Mouse (Mus musculus) neural tube, embryonic 11.5 days (tissue): ENCODE results near the gene Elane. TPM values are rescaled to one million over a fixed set of nuclear protein-coding genes. Genes with fewer than 3 reads are reported as not detected.

Source experiments
- ATAC-seq: fragments of 200-750 bp; cut with Nextera tagmentation; 2 replicates; pipeline ENCODE4 v1.8.0; 2017; ENCODE audit warnings: moderate number of reproducible peaks, mild to moderate bottlenecking, moderate TSS enrichment, moderate library complexity; ENCODE audit not compliant: insufficient read depth, low FRiP score, low TSS enrichment
- DNase-seq: peaks from one replicate; pipeline ENCODE4 v3.0.0-alpha.2; 2015; ENCODE audit warnings: low spot score
- H3K27ac ChIP-seq: fragments of 300-500 bp; sonication (generic); 2 replicates; pipeline ENCODE4 v1.5.1; 2014; ENCODE audit warnings: low read depth, mild to moderate bottlenecking, low read length
- H3K27me3 ChIP-seq: fragments of 300-500 bp; sonication (generic); 2 replicates; pipeline ENCODE4 v1.6.1; 2014; ENCODE audit warnings: mild to moderate bottlenecking, low read length, mixed read lengths; ENCODE audit not compliant: control insufficient read depth, insufficient read depth
- H3K36me3 ChIP-seq: fragments of 300-500 bp; sonication (generic); 2 replicates; pipeline ENCODE4 v1.6.1; 2014; ENCODE audit warnings: mild to moderate bottlenecking, low read length, moderate library complexity, mixed read lengths; ENCODE audit not compliant: control insufficient read depth, insufficient read depth
- H3K4me1 ChIP-seq: fragments of 300-500 bp; sonication (generic); 2 replicates; pipeline ENCODE4 v1.6.1; 2014; ENCODE audit warnings: low read length, mixed read lengths; ENCODE audit not compliant: control insufficient read depth, insufficient read depth
- H3K4me2 ChIP-seq: fragments of 300-500 bp; sonication (generic); 2 replicates; pipeline ENCODE4 v1.6.1; 2014; ENCODE audit warnings: low read depth, mild to moderate bottlenecking, moderate library complexity
- H3K4me3 ChIP-seq: fragments of 300-500 bp; sonication (generic); 2 replicates; pipeline ENCODE4 v1.5.1; 2014; ENCODE audit warnings: low read depth, low read length
- H3K9ac ChIP-seq: fragments of 300-500 bp; sonication (generic); 2 replicates; pipeline ENCODE4 v1.6.1; 2014; ENCODE audit warnings: mild to moderate bottlenecking, low read length
- H3K9me3 ChIP-seq: fragments of 300-500 bp; sonication (generic); 2 replicates; pipeline ENCODE4 v1.6.1; 2016; ENCODE audit warnings: low read length; ENCODE audit not compliant: control insufficient read depth
- WGBS: fragments of 180-500 bp; shearing (Covaris S2); extraction: QIAGEN DNeasy Blood & Tissue Kit; methylation state at CpG from one replicate; pipeline ENCODE4 v1.1.7; 2014; 5-methylcytosine and 5-hydroxymethylcytosine counted together
- polyA plus RNA-seq: library from polyadenylated mRNA; unstranded; fragments of >200 nt; fragmentation: Nextera tagmentation; extraction: Ambion mirVana; gene quantifications from 2 replicates; pipeline ENCODE4 v1.2.1, GENCODE M21; 2014

Elane gene
- polyA plus RNA-seq, 1 experiment from 2014 or later: not detected

- ATAC-seq: no peak
- H3K9ac ChIP-seq: no peak overlapping the region
- no peaks in the 10 kb centered on the region for H3K27me3 ChIP-seq
- H3K9me3 ChIP-seq: no peaks in the 10 kb centered on the region
- WGBS: 82% methylated on average over 8 of the region's 8 CpGs
- H3K36me3 ChIP-seq: no peaks in the 10 kb centered on the region
- DNase-seq: no peak
- no peak overlapping the region for H3K4me2 ChIP-seq
- no peak overlapping the region for H3K27ac ChIP-seq
- no peak overlapping the region for H3K4me3 ChIP-seq
- peaks cover 20% of the 10 kb centered on the region for H3K4me1 ChIP-seq
These were observed 36.0 kb upstream of the Elane start for GRCm38 (mm10) chr10:79849941-79850628.

GRCm38 (mm10) chr10:79851653-79852052, 34.4 kb upstream of the Elane start:
- DNase-seq (no peak), ATAC-seq (no peak)
- peak overlapping the region; percentile 92 for H3K4me2 ChIP-seq
- H3K4me1 ChIP-seq: peaks cover 30% of the 10 kb centered on the region
- H3K9ac ChIP-seq: peak overlapping the region; percentile 88
- H3K9me3 ChIP-seq: no peaks in the 10 kb centered on the region
- 79% methylated on average over 3 of the region's 3 CpGs for WGBS
- H3K27me3 ChIP-seq: no peaks in the 10 kb centered on the region
- H3K36me3 ChIP-seq: no peaks in the 10 kb centered on the region; the same call in 1 of the 2 replicates
- H3K27ac ChIP-seq: peak overlapping the region; percentile 99; the same call in 1 of the 2 replicates
- H3K4me3 ChIP-seq: peak overlapping the region; percentile 8; the same call in 1 of the 2 replicates

- Histone ChIP-seq H3K36me3 (peaks cover 2% of the 10 kb centered on the region; the same call in 1 of the 2 replicates), H3K9ac (peak overlapping the region; percentile 88), H3K9me3 (no peaks in the 10 kb centered on the region), H3K4me2 (peak overlapping the region; percentile 92), H3K27me3 (no peaks in the 10 kb centered on the region), H3K4me3 (peak overlapping the region; percentile 99), H3K27ac (peak overlapping the region; percentile 99), H3K4me1 (peaks cover 35% of the 10 kb centered on the region)
- no peak for ATAC-seq
- WGBS: 65% methylated on average over 9 of the region's 9 CpGs
- DNase-seq: no peak
These were observed 33.8 kb upstream of the Elane start for GRCm38 (mm10) chr10:79852107-79852789.

GRCm38 (mm10) chr10:79852827-79853226, 33.2 kb upstream of the Elane start:
- peak overlapping the region; percentile 99 for H3K27ac ChIP-seq
- no peaks in the 10 kb centered on the region for H3K27me3 ChIP-seq
- peaks cover 3% of the 10 kb centered on the region for H3K36me3 ChIP-seq
- H3K4me2 ChIP-seq: peak overlapping the region; percentile 92
- no peak for ATAC-seq
- DNase-seq: no peak
- H3K4me1 ChIP-seq: peaks cover 41% of the 10 kb centered on the region
- 37% methylated on average over 8 of the region's 8 CpGs for WGBS
- no peaks in the 10 kb centered on the region for H3K9me3 ChIP-seq
- H3K9ac ChIP-seq: peak overlapping the region; percentile 88
- peak overlapping the region; percentile 99 for H3K4me3 ChIP-seq

- H3K4me2 ChIP-seq: peak overlapping the region; percentile 92
- H3K9me3 ChIP-seq: no peaks in the 10 kb centered on the region
- DNase-seq (peak; percentile 80), ATAC-seq (peak; percentile 22; the same call in 1 of the 2 replicates)
- peak overlapping the region; percentile 88 for H3K9ac ChIP-seq
- peak overlapping the region; percentile 99 for H3K27ac ChIP-seq
- H3K4me3 ChIP-seq: peak overlapping the region; percentile 99
- whole genome bisulfite sequencing: under 1% methylated on average over 15 of the region's 15 CpGs
- no peaks in the 10 kb centered on the region for H3K27me3 ChIP-seq
- peaks cover 6% of the 10 kb centered on the region for H3K36me3 ChIP-seq
- peaks cover 46% of the 10 kb centered on the region for H3K4me1 ChIP-seq
These were observed 32.7 kb upstream of the Elane start for GRCm38 (mm10) chr10:79853392-79853791.

- Histone ChIP-seq H3K9ac (peak within 1 kb of the TSS; percentile 99), H3K4me2 (peak within 1 kb of the TSS; percentile 94), H3K27me3 (no peaks in the 10 kb centered on the region), H3K36me3 (peaks cover 8% of the 10 kb centered on the region), H3K9me3 (no peaks in the 10 kb centered on the region), H3K27ac (peak within 1 kb of the TSS; percentile 100), H3K4me3 (peak within 1 kb of the TSS; percentile 99), H3K4me1 (peaks cover 48% of the 10 kb centered on the region)
- ATAC-seq (peak; percentile 90), DNase-seq (peak; percentile 100)
- under 1% methylated on average over 75 of the region's 75 CpGs for WGBS
These were observed 31.9 kb upstream of the Elane start, which contains the start of gene Ptbp1 for GRCm38 (mm10) chr10:79853860-79854795. Gene Ptbp1, plus strand, starts transcription at chr10:79854427.

- under 1% methylated on average over 80 of the region's 83 CpGs for WGBS
- Histone ChIP-seq H3K4me2 (peak overlapping the region; percentile 94), H3K4me3 (peak overlapping the region; percentile 99), H3K4me1 (peaks cover 48% of the 10 kb centered on the region), H3K9ac (peak overlapping the region; percentile 99), H3K9me3 (no peaks in the 10 kb centered on the region), H3K27me3 (no peaks in the 10 kb centered on the region), H3K27ac (peak overlapping the region; percentile 100), H3K36me3 (peaks cover 16% of the 10 kb centered on the region)
- DNase-seq: peak; percentile 88
- ATAC-seq: peak; percentile 24
These were observed 31.1 kb upstream of the Elane start for GRCm38 (mm10) chr10:79854801-79855541.
